Mouse (Mus musculus) kidney, adult 11 months (tissue): ENCODE data around the gene Lsm14b.

ENCODE experiments used
- DNase-seq: peaks from one replicate; pipeline ENCODE4 v3.0.0; 2022

Lsm14b gene

DNA sequence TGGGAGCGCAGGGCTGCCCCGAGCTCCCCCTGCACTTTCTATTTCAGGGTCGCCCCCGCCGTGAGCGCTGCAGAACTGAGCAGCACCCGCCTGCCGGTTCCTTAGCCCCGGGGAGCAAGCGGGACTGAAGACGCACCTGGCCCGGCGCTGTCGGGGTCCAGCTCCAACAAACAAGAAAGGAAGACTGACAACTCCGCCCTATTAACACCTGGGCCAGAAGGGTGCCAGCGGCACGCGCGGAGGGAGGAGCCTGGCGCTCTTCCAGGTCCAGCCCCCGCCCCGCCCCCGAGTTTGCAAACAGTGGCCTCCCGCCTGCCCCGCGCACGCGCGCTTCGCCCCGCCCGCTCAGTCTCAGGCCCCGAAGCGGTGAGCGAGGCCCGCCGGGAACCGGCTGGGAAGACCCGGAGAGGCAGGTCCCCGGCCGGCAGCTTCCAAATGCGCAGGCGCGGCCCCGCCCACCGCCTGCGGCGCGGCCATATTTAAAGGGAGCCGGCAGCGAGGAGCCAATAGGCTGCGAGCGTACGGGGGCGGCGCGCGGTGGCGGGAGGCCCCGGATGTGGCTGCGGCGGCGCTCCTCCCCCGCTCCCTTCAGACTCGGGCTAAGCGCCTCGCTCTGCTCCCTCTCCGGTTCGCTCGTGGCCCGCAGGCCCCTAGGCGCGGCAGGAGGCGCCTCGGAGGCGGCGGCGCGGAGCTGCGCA, at the start of gene Lsm14b:
Lsm14b (plus strand) TSS at position 587 of the 698 bp plus-strand sequence.
- DNase-seq, result peak; percentile 99

DNA sequence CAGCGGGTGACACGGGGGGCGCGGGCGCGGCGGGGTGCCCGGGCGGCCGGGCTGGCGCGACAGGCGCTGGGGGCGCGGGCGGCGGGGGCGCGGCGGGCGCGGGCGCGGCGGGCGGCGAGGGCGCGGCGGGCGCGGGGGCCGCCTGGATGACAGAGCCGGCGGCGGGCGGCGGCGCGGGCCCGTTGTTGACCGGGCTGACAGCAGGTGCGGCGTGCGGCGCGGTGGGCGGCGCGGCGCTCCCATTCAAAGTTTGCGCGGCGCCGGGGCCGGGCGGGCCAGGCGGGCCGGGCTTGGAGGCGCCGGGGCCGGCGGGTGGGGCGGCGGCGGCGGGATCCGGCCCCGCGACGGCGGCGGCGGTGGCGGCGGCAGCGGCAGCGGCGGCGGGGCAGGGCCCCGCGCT, 48.9 kb upstream of the Lsm14b start:
- no peak for DNase-seq

DNA sequence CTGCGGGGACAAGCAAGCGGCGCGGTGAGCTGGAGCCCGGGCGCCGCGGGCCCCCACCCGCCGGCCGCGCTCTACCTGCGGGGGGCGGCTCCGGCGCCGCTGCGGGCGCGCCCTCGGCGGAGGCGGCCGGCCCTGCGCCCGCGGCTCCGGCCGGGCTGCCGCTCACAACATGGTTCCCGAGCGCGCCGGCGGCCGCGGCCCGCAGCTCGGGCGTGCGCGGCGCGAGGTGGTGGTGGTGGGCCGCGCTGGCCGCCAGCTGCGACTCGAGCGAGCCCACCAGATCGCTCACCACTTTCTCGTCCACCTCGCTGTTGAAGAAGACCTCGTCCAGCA, 48.5 kb upstream of the Lsm14b start:
- no peak for DNase-seq

DNA sequence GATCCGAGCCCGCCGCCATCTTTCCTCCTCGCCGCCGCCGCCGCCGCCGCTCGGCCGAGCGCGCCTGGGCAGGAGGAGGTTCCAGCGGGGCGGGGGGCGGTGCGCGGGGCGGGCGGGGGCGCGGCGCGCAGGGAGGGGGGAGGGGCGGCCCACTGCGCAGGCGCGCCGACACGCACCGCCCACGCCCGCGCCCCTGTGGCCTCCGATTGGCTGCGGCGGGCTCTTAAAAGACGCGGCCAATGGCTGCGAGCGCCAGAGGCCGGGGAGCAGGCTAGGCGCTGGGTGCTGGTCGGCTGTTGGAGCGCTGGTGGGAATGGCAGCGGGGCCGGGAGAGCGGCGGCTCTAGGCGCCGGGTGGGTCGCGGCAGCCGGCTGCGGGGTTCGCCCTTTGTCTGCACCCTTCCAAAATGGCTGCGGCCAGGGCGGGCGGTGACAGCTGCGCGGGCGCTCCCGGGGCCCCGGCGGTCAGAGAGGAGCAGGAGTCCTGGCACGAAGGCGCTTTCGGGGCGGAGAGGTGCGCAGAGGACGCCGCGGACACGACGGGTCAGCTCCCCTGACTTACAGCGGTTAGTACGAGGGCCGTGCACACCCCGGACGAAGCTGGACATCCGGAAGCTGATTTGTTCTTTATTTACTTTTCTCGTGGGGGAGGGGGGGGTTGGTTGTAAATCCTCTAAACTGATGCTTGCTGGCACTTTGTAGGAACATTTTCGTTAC, 48.0 kb upstream of the Lsm14b start, which contains the start of gene Taf4:
Taf4 (minus strand) TSS at position 19 of the 716 bp plus-strand sequence.
- DNase-seq, result peak; percentile 84

DNA sequence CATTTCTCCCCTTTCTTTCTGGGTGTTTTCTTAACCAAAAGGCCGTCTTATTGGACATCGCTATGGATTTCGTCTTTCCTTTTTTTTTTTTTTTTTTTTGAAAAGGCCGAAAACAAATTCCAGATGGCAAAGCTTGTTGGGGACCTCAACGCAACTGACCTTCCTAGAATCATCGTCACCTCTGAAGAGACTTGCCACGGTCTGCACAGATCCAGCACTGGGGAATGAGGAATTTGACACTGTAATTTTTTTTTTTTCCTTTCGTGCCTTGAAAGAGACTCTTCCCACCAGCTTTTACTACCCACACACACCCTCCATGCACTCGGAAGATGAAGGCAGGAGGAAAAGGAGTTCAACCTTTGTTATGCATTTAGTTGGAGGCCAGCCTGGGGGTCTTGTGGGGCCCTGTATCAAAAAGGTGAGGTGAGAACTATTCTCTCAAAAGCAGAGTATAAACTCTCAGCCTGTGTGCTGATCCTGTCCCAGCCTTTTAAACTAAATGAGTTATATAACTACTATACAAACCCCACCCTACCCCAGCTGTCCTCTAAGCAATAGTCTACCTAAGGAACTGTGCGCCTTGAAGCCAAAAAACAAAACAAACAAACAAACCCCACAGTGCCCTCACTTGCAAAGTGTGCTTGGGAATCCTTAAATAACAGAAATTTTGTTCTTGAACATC, 47.3 kb upstream of the Lsm14b start:
- no peak for DNase-seq

- no peak for DNase-seq
These were observed 46.5 kb upstream of the Lsm14b start for GRCm38 (mm10) chr2:179978250-179978649.

- no peak for DNase-seq
These were observed 45.0 kb upstream of the Lsm14b start for GRCm38 (mm10) chr2:179979836-179980235.

GRCm38 (mm10) chr2:179980616-179981015, 44.2 kb upstream of the Lsm14b start:
- DNase-seq, result no peak

DNA sequence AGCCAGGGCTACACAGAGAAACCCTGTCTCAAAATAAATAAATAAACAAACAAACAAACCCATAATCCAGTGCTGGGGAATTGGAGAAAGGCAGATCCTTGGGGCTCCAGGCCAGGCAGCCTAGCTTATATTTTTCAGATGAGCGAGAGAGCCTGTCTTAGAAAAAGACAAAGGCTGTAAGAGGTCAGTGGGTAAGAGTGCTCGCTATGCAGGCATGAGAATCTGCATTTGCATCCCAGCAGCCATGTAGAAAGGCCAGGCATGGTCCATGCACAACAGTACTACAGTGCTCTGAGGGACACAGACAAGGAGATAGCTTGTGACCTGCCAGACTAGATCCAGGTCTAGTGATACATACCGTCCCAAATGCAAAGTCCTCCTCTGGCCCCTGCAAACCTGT, 42.1 kb upstream of the Lsm14b start:
- DNase-seq, result no peak

DNA sequence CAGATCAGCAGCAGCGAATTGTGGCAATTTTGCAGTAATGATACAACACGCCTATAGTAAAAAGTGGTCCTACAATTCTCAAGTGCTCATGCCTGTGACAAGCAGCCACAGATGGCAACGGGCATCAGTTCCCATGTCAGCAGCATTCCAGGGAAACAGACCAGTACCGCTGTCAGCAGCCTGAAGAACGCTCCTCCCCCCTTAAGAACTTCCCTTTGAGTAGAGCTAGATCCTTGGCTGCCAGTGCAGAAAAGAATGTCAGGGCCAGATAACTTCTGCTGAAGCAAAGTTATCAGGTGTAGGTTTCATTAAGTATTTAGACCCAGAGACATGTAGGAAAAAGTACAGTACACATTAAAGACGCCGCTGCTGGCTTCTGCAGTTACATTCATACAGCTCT, 40.0 kb upstream of the Lsm14b start:
- DNase-seq, result no peak

DNA sequence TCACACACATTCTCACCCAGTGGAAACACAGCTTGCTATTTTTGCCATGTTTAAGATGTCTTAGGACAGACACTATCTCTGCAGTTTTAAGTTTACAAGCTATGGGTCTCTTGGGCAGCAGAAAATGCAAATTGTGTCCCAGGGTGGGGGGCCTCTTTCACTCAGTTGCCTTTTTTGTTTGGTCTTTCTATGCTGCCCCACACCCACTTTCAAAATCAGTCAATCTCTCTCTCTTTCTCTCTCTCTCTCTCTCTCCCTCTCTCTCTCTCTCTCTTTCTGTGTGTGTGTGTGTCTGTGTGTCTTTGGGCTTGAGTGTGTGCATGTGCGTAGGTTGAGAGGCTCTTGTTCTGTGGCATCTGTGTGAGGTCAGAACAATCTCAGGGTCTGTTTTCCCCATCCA, 39.1 kb upstream of the Lsm14b start:
- no peak for DNase-seq

GRCm38 (mm10) chr2:179986437-179987022, 38.3 kb upstream of the Lsm14b start:
- no peak for DNase-seq

DNA sequence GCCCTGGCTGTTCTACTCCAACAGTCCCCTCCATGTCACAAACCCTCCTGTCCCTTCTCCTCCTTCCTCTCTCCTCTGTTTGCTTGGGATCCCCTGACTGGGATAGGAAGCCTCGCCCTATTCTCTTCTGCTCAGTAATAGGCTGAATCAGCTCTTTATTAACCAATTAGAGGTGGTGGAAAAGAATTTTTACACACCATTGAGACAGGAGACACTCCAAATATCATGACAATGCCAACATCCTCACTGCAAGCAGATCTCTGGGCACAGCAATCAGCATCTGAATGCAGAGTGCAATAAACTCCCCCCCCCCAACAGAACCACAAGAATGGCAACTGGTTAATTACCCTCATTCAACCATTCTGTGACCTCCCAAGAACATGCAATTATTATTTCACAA, 35.7 kb upstream of the Lsm14b start:
- no peak for DNase-seq

GRCm38 (mm10) chr2:179993071-179993470, 31.7 kb upstream of the Lsm14b start:
- no peak for DNase-seq

DNA sequence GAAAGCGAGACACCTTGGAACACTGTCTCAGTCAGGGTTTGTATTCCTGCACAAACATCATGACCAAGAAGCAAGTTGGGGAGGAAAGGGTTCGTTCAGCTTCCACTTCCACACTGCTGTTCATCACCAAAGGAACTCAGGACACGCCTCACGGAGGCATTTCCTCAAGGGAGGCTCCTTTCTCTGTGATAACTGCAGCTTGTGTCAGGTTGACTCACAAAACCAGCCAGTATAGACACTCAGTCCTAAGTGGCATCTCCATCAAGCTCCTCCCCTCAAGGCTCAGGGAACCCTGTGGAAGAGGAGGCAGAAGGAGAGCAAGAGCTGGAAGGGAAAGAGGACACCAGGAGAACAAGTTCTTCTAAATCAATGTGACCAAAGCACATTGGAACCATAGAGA, 26.4 kb upstream of the Lsm14b start:
- DNase-seq, result no peak

DNA sequence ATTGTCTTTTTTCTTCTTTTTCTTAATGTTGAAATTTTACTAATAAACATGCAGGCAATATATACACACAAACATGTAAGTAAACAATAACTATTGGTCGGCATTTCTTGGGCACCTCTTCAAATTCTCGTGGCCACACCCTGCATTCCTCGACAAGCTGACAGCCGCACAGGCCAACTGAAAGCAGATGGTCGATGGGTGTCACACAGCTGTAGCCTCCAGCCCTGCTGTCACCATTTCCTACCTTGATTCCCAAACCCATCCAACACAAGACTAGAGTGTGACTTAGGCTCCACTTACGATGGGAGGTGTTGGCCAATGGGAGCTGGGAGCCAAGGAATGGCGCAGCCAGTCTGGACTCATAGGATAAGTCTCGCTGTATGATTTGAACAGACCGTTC, 23.2 kb upstream of the Lsm14b start:
- no peak for DNase-seq

DNA sequence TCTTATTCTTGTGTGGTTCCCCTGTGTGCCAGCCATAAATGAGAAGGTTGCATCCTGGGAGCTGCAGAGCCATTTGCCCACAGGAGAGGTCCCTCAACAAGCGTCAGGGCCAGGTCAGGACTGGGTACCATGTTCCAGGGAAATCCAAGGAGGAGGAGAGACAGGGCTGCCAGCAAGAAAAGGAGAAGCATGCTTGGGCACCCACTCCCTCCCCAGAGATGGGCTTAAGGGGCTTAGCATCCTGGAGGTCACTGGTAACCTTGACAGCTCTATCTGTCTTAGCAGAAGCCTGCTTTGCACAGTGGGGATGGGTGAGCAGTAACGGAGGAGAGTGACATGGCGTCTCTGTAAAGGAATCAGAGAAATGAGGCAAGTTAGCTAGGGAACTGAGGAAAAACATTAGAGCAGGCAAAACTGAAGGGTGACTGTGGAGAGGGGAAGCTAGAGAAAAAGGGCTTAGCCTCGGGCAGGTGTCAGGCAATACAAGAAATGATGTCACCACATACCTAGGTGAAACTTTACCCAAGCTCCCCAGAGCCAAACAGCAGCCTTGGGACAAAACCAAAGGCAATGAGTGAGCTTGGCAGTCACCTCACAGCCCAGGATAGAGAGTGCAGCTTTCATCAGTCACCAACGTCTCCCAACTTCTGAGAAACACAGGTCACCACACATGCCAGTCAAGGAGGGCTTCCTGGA, 19.0 kb upstream of the Lsm14b start:
- DNase-seq, result no peak

DNA sequence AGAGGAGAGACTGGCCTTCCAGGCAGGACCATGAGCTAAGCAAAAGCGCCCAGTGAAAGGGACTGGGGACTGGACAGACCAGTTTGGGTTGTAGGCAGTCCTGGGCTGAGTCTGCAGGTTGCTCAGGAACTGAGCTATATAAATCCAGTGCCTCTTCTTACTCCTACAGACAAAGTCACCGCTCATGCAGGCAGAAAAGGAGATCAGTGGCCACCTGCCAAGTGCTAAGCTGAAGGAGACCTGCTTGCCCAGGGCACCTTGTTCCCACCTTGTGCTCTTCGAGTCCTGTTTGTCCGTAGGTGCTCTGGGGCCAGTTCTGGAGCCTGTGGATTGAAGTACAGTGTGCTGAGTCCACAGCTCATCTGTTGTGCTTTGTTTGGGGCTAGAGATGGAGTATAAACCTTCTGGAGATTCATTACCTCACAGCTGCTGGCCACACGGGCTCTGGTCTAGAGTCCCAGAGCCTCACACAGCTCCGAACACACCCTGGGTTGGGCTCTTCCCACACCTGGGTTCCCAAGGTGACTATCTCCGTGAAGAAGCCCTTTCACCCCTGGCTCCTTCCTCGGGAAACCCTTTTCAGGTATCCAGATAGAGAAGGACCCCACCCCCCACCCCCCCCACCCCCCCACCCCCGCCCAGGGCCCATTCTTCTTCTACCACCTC, 18.3 kb upstream of the Lsm14b start:
- DNase-seq, result no peak

GRCm38 (mm10) chr2:180010686-180011085, 14.1 kb upstream of the Lsm14b start:
- no peak for DNase-seq

- DNase-seq, result no peak
These were observed 13.4 kb upstream of the Lsm14b start for GRCm38 (mm10) chr2:180011370-180011769.

- DNase-seq, result no peak
These were observed 11.1 kb upstream of the Lsm14b start for GRCm38 (mm10) chr2:180013686-180014085.

DNA sequence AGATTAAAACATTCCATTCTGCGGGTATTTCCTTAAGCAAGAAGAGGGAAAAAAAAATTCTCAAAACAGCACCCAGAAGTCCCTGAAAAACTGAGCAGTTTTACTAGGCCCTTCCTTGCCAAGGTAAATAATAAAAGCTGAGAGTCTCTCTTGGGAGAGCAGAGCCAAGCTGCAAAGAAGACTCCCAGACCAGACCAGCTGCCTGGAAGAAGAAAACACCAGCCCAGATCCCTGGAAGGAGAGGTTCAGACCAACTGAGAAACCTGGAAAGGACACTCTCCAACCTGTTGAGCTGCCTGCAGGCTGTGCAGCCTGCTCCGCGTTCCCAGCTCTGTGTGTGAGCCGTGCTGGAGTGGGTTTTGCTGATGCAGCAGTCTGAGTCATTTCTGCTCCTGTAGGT, 7.2 kb upstream of the Lsm14b start:
- DNase-seq, result no peak

DNA sequence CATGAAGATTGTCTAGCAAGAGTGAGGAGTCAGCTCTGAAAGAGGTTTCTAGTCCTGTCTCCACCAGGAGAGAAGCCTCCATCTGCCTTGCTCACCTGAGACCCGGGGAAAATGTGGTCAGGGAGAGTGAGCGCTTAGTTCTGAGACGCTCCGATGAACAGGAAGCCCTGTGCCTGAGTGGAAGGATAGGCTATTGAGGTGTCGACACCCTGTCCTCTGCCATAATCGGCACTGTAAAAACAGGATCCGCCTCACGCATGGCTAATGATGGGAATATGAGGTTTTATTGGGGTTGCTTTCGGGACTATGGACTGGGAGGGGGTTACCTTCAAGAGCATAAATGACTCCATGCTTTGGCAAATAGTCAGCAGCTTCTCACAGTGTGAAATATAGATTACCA, 6.2 kb upstream of the Lsm14b start:
- no peak for DNase-seq
